Mouse (Mus musculus) cortical plate, adult 2 months (tissue): ENCODE results near the gene Pi4ka.

Experiments used
- CTCF ChIP-seq: fragments of 200-500 bp; IDR thresholded peaks from 2 replicates; pipeline ENCODE4 v1.5.1; 2011; ENCODE audit warnings: mild to moderate bottlenecking, control low read depth, low read length; ENCODE audit not compliant: insufficient read depth; ENCODE audit errors: extremely low read depth
- POLR2A ChIP-seq: fragments of 200-500 bp; IDR thresholded peaks from 2 replicates; pipeline ENCODE4 v1.6.1; 2011; ENCODE audit warnings: mild to moderate bottlenecking, low read length, control low read depth; ENCODE audit not compliant: insufficient read depth; ENCODE audit errors: extremely low read depth

DNA sequence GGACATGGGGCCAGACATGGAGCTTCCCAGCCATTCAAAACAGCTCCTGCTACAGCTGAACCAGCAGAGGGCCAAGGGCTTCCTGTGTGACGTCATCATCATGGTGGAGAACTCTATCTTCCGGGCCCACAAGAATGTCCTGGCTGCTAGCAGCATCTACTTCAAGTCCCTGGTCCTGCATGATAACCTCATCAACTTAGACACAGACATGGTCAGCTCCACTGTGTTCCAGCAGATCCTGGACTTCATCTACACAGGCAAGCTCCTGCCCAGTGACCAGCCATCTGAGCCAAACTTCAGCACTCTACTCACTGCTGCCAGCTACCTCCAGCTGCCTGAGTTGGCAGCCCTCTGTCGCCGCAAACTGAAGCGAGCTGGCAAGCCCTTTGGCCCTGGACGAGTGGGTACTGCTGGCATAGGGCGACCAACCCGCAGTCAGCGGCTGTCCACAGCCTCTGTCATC lies 148.7 kb downstream of the Pi4ka start:
- TF ChIP-seq CTCF (no peak), POLR2A (no peak)
